Mouse (Mus musculus) kidney, adult 2 months (tissue): ENCODE measurements around the gene Urad. TPM values are rescaled to one million over a fixed set of nuclear protein-coding genes. Genes with fewer than 3 reads are reported as not detected.

Source experiments
- DNase-seq: peaks from one replicate; pipeline ENCODE4 v3.0.0; 2021
- H3K27ac ChIP-seq: fragments of 200-500 bp; 2 replicates; pipeline ENCODE4 v1.5.1; 2012; ENCODE audit warnings: low read depth, low read length, control low read depth, inconsistent platforms; ENCODE audit not compliant: insufficient read depth
- H3K27me3 ChIP-seq: fragments of 200-500 bp; replicated peaks from 2 replicates; pipeline ENCODE4 v1.6.1; 2012; ENCODE audit warnings: mild to moderate bottlenecking, moderate library complexity, low read length, inconsistent platforms; ENCODE audit not compliant: control insufficient read depth, insufficient read depth
- H3K36me3 ChIP-seq: fragments of 200-500 bp; 2 replicates; pipeline ENCODE4 v1.6.1; 2012; ENCODE audit warnings: mild to moderate bottlenecking, moderate library complexity, low read length, inconsistent platforms; ENCODE audit not compliant: control insufficient read depth, insufficient read depth
- H3K4me1 ChIP-seq: fragments of 200-500 bp; 2 replicates; pipeline ENCODE4 v1.6.1; 2011; ENCODE audit warnings: low read length; ENCODE audit not compliant: control insufficient read depth, insufficient read depth
- H3K4me3 ChIP-seq: fragments of 200-500 bp; 2 replicates; pipeline ENCODE4 v1.5.1; 2011; ENCODE audit warnings: mild to moderate bottlenecking, low read depth, low read length, control low read depth; ENCODE audit not compliant: insufficient read depth
- CTCF ChIP-seq: fragments of 200-500 bp; conservative IDR thresholded peaks from 2 replicates; pipeline ENCODE4 v1.5.1; 2011; ENCODE audit warnings: low read depth, mild to moderate bottlenecking, control low read depth, low read length, moderate library complexity, mixed read lengths; ENCODE audit not compliant: insufficient read depth, insufficient read length
- POLR2A ChIP-seq: fragments of 200-500 bp; IDR thresholded peaks from one replicate; pipeline ENCODE4 v1.6.1; 2011; ENCODE audit warnings: low read depth, low read length, control low read depth
- WGBS: fragments of 180-500 bp; shearing (Covaris S2); methylation state at CpG from one replicate; pipeline ENCODE4 v1.1.7; 2018; 5-methylcytosine and 5-hydroxymethylcytosine counted together
- polyA plus RNA-seq: library from polyadenylated mRNA; depleted of rRNA; stranded (reverse); fragments of >200 nt; gene quantifications from 2 replicates; pipeline ENCODE4 v1.2.3, GENCODE M21; 2012

Urad gene
- polyA plus RNA-seq, 1 experiment: not detected

- WGBS: 19% methylated on average over 17 of the region's 17 CpGs
- Histone ChIP-seq H3K27ac (no peak overlapping the region), H3K4me1 (no peaks in the 10 kb centered on the region), H3K4me3 (no peak overlapping the region), H3K27me3 (no peaks in the 10 kb centered on the region), H3K36me3 (no peaks in the 10 kb centered on the region)
- TF ChIP-seq CTCF: peak; percentile 86
- TF ChIP-seq POLR2A: no peak
- DNase-seq: peak; percentile 58
These were observed 1.1 kb upstream of the Urad start for GRCm38 (mm10) chr5:147323237-147323917.

- no peaks in the 10 kb centered on the region for H3K36me3 ChIP-seq
- no peak overlapping the region for H3K27ac ChIP-seq
- H3K4me1 ChIP-seq: no peaks in the 10 kb centered on the region
- DNase-seq: peak; percentile 63
- TF ChIP-seq POLR2A (no peak), CTCF (peak; percentile 47)
- no peaks in the 10 kb centered on the region for H3K27me3 ChIP-seq
- H3K4me3 ChIP-seq: no peak overlapping the region
These were observed 2.6 kb downstream of the Urad start for GRCm38 (mm10) chr5:147319653-147320052.

GRCm38 (mm10) chr5:147317991-147318390, 4.2 kb downstream of the Urad start:
- no peak for DNase-seq
- H3K4me3 ChIP-seq: no peak overlapping the region
- TF ChIP-seq CTCF: peak; percentile 50
- TF ChIP-seq POLR2A: no peak
- WGBS: 41% methylated on average over 7 of the region's 7 CpGs
- H3K36me3 ChIP-seq: no peaks in the 10 kb centered on the region
- H3K27me3 ChIP-seq: no peaks in the 10 kb centered on the region
- no peaks in the 10 kb centered on the region for H3K4me1 ChIP-seq
- H3K27ac ChIP-seq: no peak overlapping the region

GRCm38 (mm10) chr5:147317321-147317720, 4.9 kb downstream of the Urad start:
- no peaks in the 10 kb centered on the region for H3K27me3 ChIP-seq
- H3K27ac ChIP-seq: no peak overlapping the region
- no peak overlapping the region for H3K4me3 ChIP-seq
- WGBS: 9% methylated on average over 7 of the region's 7 CpGs
- DNase-seq: no peak
- H3K4me1 ChIP-seq: no peaks in the 10 kb centered on the region
- TF ChIP-seq CTCF: no peak
- TF ChIP-seq POLR2A: no peak
- no peaks in the 10 kb centered on the region for H3K36me3 ChIP-seq

- Histone ChIP-seq H3K27me3 (no peaks in the 10 kb centered on the region), H3K27ac (no peak overlapping the region), H3K36me3 (no peaks in the 10 kb centered on the region), H3K4me1 (no peaks in the 10 kb centered on the region), H3K4me3 (no peak overlapping the region)
- TF ChIP-seq CTCF (no peak), POLR2A (no peak)
- no peak for DNase-seq
- 5% methylated on average over 25 of the region's 25 CpGs for WGBS
These were observed 6.7 kb downstream of the Urad start for GRCm38 (mm10) chr5:147315432-147316075.

GRCm38 (mm10) chr5:147314646-147315431, 7.4 kb downstream of the Urad start:
- H3K27ac ChIP-seq: no peak overlapping the region
- no peak for DNase-seq
- H3K36me3 ChIP-seq: no peaks in the 10 kb centered on the region
- no peak overlapping the region for H3K4me3 ChIP-seq
- TF ChIP-seq POLR2A (no peak), CTCF (no peak)
- H3K4me1 ChIP-seq: no peaks in the 10 kb centered on the region
- WGBS: 3% methylated on average over 39 of the region's 39 CpGs
- H3K27me3 ChIP-seq: no peaks in the 10 kb centered on the region
